Mouse (Mus musculus) c-Kit-positive CD71-negative TER-119-negative erythroid progenitor cells, embryonic 14.5 days (primary cell): ENCODE results near the gene Stx17.

Source experiments
- DNase-seq: peaks from one replicate; pipeline ENCODE4 v3.0.0-alpha.2; 2013; ENCODE audit warnings: low read depth

Gene Stx17

GRCm38 (mm10) chr4:48163851-48164250 is 39.1 kb downstream of the Stx17 start:
- no peak for DNase-seq

- no peak for DNase-seq
These were observed 51.0 kb downstream of the Stx17 start for GRCm38 (mm10) chr4:48175666-48176065.

GRCm38 (mm10) chr4:48180922-48181321 is 56.2 kb downstream of the Stx17 start:
- DNase-seq = no peak

- DNase-seq = no peak
These were observed 56.7 kb downstream of the Stx17 start for GRCm38 (mm10) chr4:48181366-48181765.

- DNase-seq = peak; percentile 13
These were observed 57.5 kb downstream of the Stx17 start for GRCm38 (mm10) chr4:48182115-48182806.

GRCm38 (mm10) chr4:48197925-48198324 is 73.2 kb downstream of the Stx17 start:
- no peak for DNase-seq

GRCm38 (mm10) chr4:48198447-48198846 is 73.7 kb downstream of the Stx17 start:
- DNase-seq = no peak

GRCm38 (mm10) chr4:48203564-48203963 is 78.8 kb downstream of the Stx17 start:
- no peak for DNase-seq

- peak; percentile 28 for DNase-seq
These were observed 100.5 kb downstream of the Stx17 start for GRCm38 (mm10) chr4:48225173-48225572.

- DNase-seq = no peak
These were observed 100.9 kb downstream of the Stx17 start for GRCm38 (mm10) chr4:48225604-48226003.

GRCm38 (mm10) chr4:48226800-48227199 is 102.1 kb downstream of the Stx17 start:
- no peak for DNase-seq
